Mouse (Mus musculus): Measurements from ENCODE around the gene Myh7. TPM values are rescaled to one million over a fixed set of nuclear protein-coding genes. Genes with fewer than 3 reads are reported as not detected.
"Not testable (repeated sequence)": the region's sequence is repeated elsewhere in the genome, so short reads cannot be mapped to it uniquely, and the experiment has no call there.

The Myh7 gene
- polyA plus RNA-seq, 1 experiment from 2014 or later, result 5,583 TPM

- H3K27me3 ChIP-seq (replicated peaks), result peaks cover 6% of the 10 kb centered on the region
- ATAC-seq (ENCODE audit: insufficient number of reproducible peaks, low FRiP score), result peak; percentile 79
- peak overlapping the region; percentile 99 for H3K27ac ChIP-seq (ENCODE audit: poor library complexity, severe bottlenecking)
- peak overlapping the region; percentile 72 for H3K9ac ChIP-seq
- 26% methylated on average over 18 of the region's 18 CpGs for WGBS
- peak overlapping the region; percentile 14; the same call in 1 of the 2 replicates for H3K4me3 ChIP-seq
- peaks cover 7% of the 10 kb centered on the region for H3K36me3 ChIP-seq
- H3K9me3 ChIP-seq (replicated peaks), result peaks cover 4% of the 10 kb centered on the region; the same call in 1 of the 2 replicates
- H3K4me1 ChIP-seq (replicated peaks), result peaks cover 72% of the 10 kb centered on the region
- H3K4me2 ChIP-seq, result peak overlapping the region; percentile 56
Measured at GRCm38 (mm10) chr14:55003878-55004855, 9.7 kb upstream of the Myh7 start.

GRCm38 (mm10) chr14:55002687-55003120 is 8.3 kb upstream of the Myh7 start:
- Histone ChIP-seq H3K4me1 (replicated peaks) (peaks cover 76% of the 10 kb centered on the region), H3K4me3 (0 out of 2 replicates have a peak overlapping the region, but pooled peaks have one; percentile 0), H3K27me3 (replicated peaks) (peaks cover 11% of the 10 kb centered on the region; the same call in 1 of the 2 replicates), H3K9me3 (replicated peaks) (peaks cover 4% of the 10 kb centered on the region; the same call in 1 of the 2 replicates), H3K36me3 (peaks cover 7% of the 10 kb centered on the region), H3K27ac (ENCODE audit: poor library complexity, severe bottlenecking) (peak overlapping the region; percentile 99), H3K9ac (peak overlapping the region; percentile 59; the same call in 1 of the 2 replicates), H3K4me2 (peak overlapping the region; percentile 44)
- 29% methylated on average over 7 of the region's 7 CpGs for WGBS
- no peak for ATAC-seq (ENCODE audit: insufficient number of reproducible peaks, low FRiP score)

GRCm38 (mm10) chr14:55001938-55002686 is 7.7 kb upstream of the Myh7 start:
- 26% methylated on average over 12 of the region's 12 CpGs for WGBS
- Histone ChIP-seq H3K4me2 (peak overlapping the region; percentile 44), H3K27me3 (replicated peaks) (peaks cover 8% of the 10 kb centered on the region; the same call in 1 of the 2 replicates)

GRCm38 (mm10) chr14:55001446-55001845 is 7.0 kb upstream of the Myh7 start:
- Histone ChIP-seq H3K36me3 (peaks cover 7% of the 10 kb centered on the region), H3K4me3 (no peak overlapping the region), H3K9me3 (replicated peaks) (peaks cover 4% of the 10 kb centered on the region; the same call in 1 of the 2 replicates), H3K27me3 (replicated peaks) (peaks cover 13% of the 10 kb centered on the region; the same call in 1 of the 2 replicates), H3K4me2 (no peak overlapping the region), H3K27ac (ENCODE audit: poor library complexity, severe bottlenecking) (peak overlapping the region; percentile 35; the same call in 1 of the 2 replicates), H3K9ac (no peak overlapping the region), H3K4me1 (replicated peaks) (peaks cover 75% of the 10 kb centered on the region)
- ATAC-seq (ENCODE audit: insufficient number of reproducible peaks, low FRiP score), result no peak
- 96% methylated on average over 2 of the region's 2 CpGs for WGBS

More at GRCm38 (mm10) chr14:55001938-55002686, 7.7 kb upstream of the Myh7 start:
- Histone ChIP-seq H3K4me1 (replicated peaks) (peaks cover 76% of the 10 kb centered on the region), H3K9me3 (replicated peaks) (peaks cover 4% of the 10 kb centered on the region; the same call in 1 of the 2 replicates), H3K4me3 (0 out of 2 replicates have a peak overlapping the region, but pooled peaks have one; percentile 0), H3K36me3 (peaks cover 7% of the 10 kb centered on the region), H3K27ac (ENCODE audit: poor library complexity, severe bottlenecking) (peak overlapping the region; percentile 99), H3K9ac (peak overlapping the region; percentile 59; the same call in 1 of the 2 replicates)
- ATAC-seq (ENCODE audit: insufficient number of reproducible peaks, low FRiP score), result no peak

GRCm38 (mm10) chr14:55000814-55001213 is 6.4 kb upstream of the Myh7 start:
- H3K4me1 ChIP-seq (replicated peaks), result peaks cover 77% of the 10 kb centered on the region
- WGBS, result 76% methylated on average over 6 of the region's 6 CpGs
- H3K27me3 ChIP-seq (replicated peaks), result peaks cover 18% of the 10 kb centered on the region; the same call in 1 of the 2 replicates
- no peak overlapping the region for H3K4me2 ChIP-seq
- H3K9me3 ChIP-seq (replicated peaks), result peaks cover 4% of the 10 kb centered on the region; the same call in 1 of the 2 replicates
- no peak overlapping the region for H3K4me3 ChIP-seq
- H3K36me3 ChIP-seq, result peaks cover 7% of the 10 kb centered on the region
- H3K9ac ChIP-seq, result 0 out of 2 replicates have a peak overlapping the region, but pooled peaks have one; percentile 21
- ATAC-seq (ENCODE audit: insufficient number of reproducible peaks, low FRiP score), result no peak
- peak overlapping the region; percentile 35; the same call in 1 of the 2 replicates for H3K27ac ChIP-seq (ENCODE audit: poor library complexity, severe bottlenecking)

GRCm38 (mm10) chr14:54999868-55000267 is 5.4 kb upstream of the Myh7 start:
- ATAC-seq (ENCODE audit: insufficient number of reproducible peaks, low FRiP score); H3K9ac ChIP-seq; H3K36me3 ChIP-seq; H3K4me3 ChIP-seq; H3K9me3 ChIP-seq (replicated peaks); H3K27ac ChIP-seq (ENCODE audit: poor library complexity, severe bottlenecking); H3K4me2 ChIP-seq: not testable (repeated sequence)
- Histone ChIP-seq H3K4me1 (replicated peaks) (peaks cover 78% of the 10 kb centered on the region), H3K27me3 (replicated peaks) (peaks cover 23% of the 10 kb centered on the region; the same call in 1 of the 2 replicates)
- 81% methylated on average over 5 of the region's 5 CpGs for WGBS

- Histone ChIP-seq H3K4me1 (replicated peaks) (peaks cover 75% of the 10 kb centered on the region), H3K27ac (ENCODE audit: poor library complexity, severe bottlenecking) (peak overlapping the region; percentile 98)
Measured at GRCm38 (mm10) chr14:54998680-54999079, 4.3 kb upstream of the Myh7 start.

GRCm38 (mm10) chr14:54997297-54997696 is 2.9 kb upstream of the Myh7 start:
- H3K9ac ChIP-seq, result peak overlapping the region; percentile 68
- peak overlapping the region; percentile 56 for H3K4me2 ChIP-seq
- peaks cover 61% of the 10 kb centered on the region for H3K4me1 ChIP-seq (replicated peaks)
- peaks cover 18% of the 10 kb centered on the region for H3K36me3 ChIP-seq
- ATAC-seq (ENCODE audit: insufficient number of reproducible peaks, low FRiP score), result no peak
- H3K4me3 ChIP-seq, result peak overlapping the region; percentile 16
- 35% methylated on average over 4 of the region's 4 CpGs for WGBS
- peaks cover 4% of the 10 kb centered on the region; the same call in 1 of the 2 replicates for H3K9me3 ChIP-seq (replicated peaks)
- H3K27ac ChIP-seq (ENCODE audit: poor library complexity, severe bottlenecking), result peak overlapping the region; percentile 98
- H3K27me3 ChIP-seq (replicated peaks), result peaks cover 29% of the 10 kb centered on the region; the same call in 1 of the 2 replicates

More at GRCm38 (mm10) chr14:54998680-54999079, 4.3 kb upstream of the Myh7 start:
- H3K9ac ChIP-seq, result no peak overlapping the region
- H3K4me3 ChIP-seq, result no peak overlapping the region
- no peak overlapping the region for H3K4me2 ChIP-seq
- no peak for ATAC-seq (ENCODE audit: insufficient number of reproducible peaks, low FRiP score)
- H3K9me3 ChIP-seq (replicated peaks), result peaks cover 4% of the 10 kb centered on the region; the same call in 1 of the 2 replicates
- H3K36me3 ChIP-seq, result peaks cover 7% of the 10 kb centered on the region
- peaks cover 23% of the 10 kb centered on the region; the same call in 1 of the 2 replicates for H3K27me3 ChIP-seq (replicated peaks)

GRCm38 (mm10) chr14:54996793-54997192 is 2.4 kb upstream of the Myh7 start:
- peak; percentile 79 for ATAC-seq (ENCODE audit: insufficient number of reproducible peaks, low FRiP score)
- WGBS, result 36% methylated on average over 9 of the region's 9 CpGs
- H3K4me2 ChIP-seq, result peak overlapping the region; percentile 69

GRCm38 (mm10) chr14:54995457-54996138 is 1.2 kb upstream of the Myh7 start:
- H3K9ac ChIP-seq, result peak overlapping the region; percentile 80
- peak overlapping the region; percentile 69 for H3K4me2 ChIP-seq
- no peak for ATAC-seq (ENCODE audit: insufficient number of reproducible peaks, low FRiP score)
- H3K27ac ChIP-seq (ENCODE audit: poor library complexity, severe bottlenecking), result peak overlapping the region; percentile 99
- H3K36me3 ChIP-seq, result peaks cover 23% of the 10 kb centered on the region
- peaks cover 49% of the 10 kb centered on the region for H3K4me1 ChIP-seq (replicated peaks)
- H3K4me3 ChIP-seq, result peak overlapping the region; percentile 63
- WGBS, result 36% methylated on average over 14 of the region's 14 CpGs
- H3K27me3 ChIP-seq (replicated peaks), result peaks cover 32% of the 10 kb centered on the region; the same call in 1 of the 2 replicates
- no peaks in the 10 kb centered on the region for H3K9me3 ChIP-seq (replicated peaks)

More at GRCm38 (mm10) chr14:54996793-54997192, 2.4 kb upstream of the Myh7 start:
- H3K9me3 ChIP-seq (replicated peaks), result peaks cover 4% of the 10 kb centered on the region; the same call in 1 of the 2 replicates
- H3K4me3 ChIP-seq, result peak overlapping the region; percentile 16
- H3K4me1 ChIP-seq (replicated peaks), result peaks cover 56% of the 10 kb centered on the region
- peak overlapping the region; percentile 80 for H3K9ac ChIP-seq
- peaks cover 32% of the 10 kb centered on the region; the same call in 1 of the 2 replicates for H3K27me3 ChIP-seq (replicated peaks)
- H3K36me3 ChIP-seq, result peaks cover 23% of the 10 kb centered on the region
- peak overlapping the region; percentile 99 for H3K27ac ChIP-seq (ENCODE audit: poor library complexity, severe bottlenecking)
